Mouse (Mus musculus) G1E (cell line): ENCODE data around the gene Rwdd2a. TPM values are rescaled to one million over a fixed set of nuclear protein-coding genes. Genes with fewer than 3 reads are reported as not detected.
"Not testable (repeated sequence)": the region's sequence is repeated elsewhere in the genome, so short reads cannot be mapped to it uniquely, and the experiment has no call there.

Experiments
- ATAC-seq: 2 replicates; pipeline ENCODE4 v1.8.0; 2016; ENCODE audit warnings: mild to moderate bottlenecking; ENCODE audit not compliant: insufficient number of reproducible peaks, poor library complexity, low FRiP score, severe bottlenecking; ENCODE audit errors: extremely low read depth
- DNase-seq: peaks from one replicate; pipeline ENCODE4 v3.0.0; 2012; ENCODE audit warnings: low spot score
- H3K27me3 ChIP-seq: 2 replicates; pipeline ENCODE4 v1.6.1; 2012; ENCODE audit warnings: mild to moderate bottlenecking, low read length, inconsistent platforms; ENCODE audit not compliant: insufficient read depth
- H3K36me3 ChIP-seq: replicated peaks from 2 replicates; pipeline ENCODE3; 2012; ENCODE audit warnings: mild to moderate bottlenecking, inconsistent platforms
- H3K4me1 ChIP-seq: 2 replicates; pipeline ENCODE4 v1.6.1; 2012; ENCODE audit warnings: low read depth, low read length, inconsistent platforms, mixed read lengths; ENCODE audit not compliant: insufficient read depth
- H3K4me3 ChIP-seq: 2 replicates; pipeline ENCODE4 v1.5.1; 2012; ENCODE audit warnings: low read depth, mild to moderate bottlenecking, inconsistent platforms, low read length, moderate library complexity, mixed read lengths
- H3K9me3 ChIP-seq: replicated peaks from 2 replicates; pipeline ENCODE4 v1.6.1; 2012; ENCODE audit warnings: inconsistent platforms
- CTCF ChIP-seq: IDR thresholded peaks from 2 replicates; pipeline ENCODE4 v1.5.1; 2012; ENCODE audit warnings: low read depth, low read length, inconsistent platforms, mixed read lengths
- GATA1 ChIP-seq: IDR thresholded peaks from 2 replicates; pipeline ENCODE4 v1.6.1; 2012; ENCODE audit warnings: borderline replicate concordance, low read length, inconsistent platforms, mixed read lengths
- GATA2 ChIP-seq: IDR thresholded peaks from 2 replicates; pipeline ENCODE4 v1.6.1; 2012; ENCODE audit warnings: low read depth, low read length, inconsistent platforms, borderline replicate concordance
- POLR2AphosphoS5 ChIP-seq: IDR thresholded peaks from 2 replicates; pipeline ENCODE4 v1.6.1; 2012; ENCODE audit warnings: low read depth, low read length, inconsistent platforms; ENCODE audit not compliant: insufficient replicate concordance
- TAL1 ChIP-seq: conservative IDR thresholded peaks from 2 replicates; pipeline ENCODE4 v1.6.1; 2012; ENCODE audit warnings: low read depth, low read length, inconsistent platforms, mixed read lengths
- polyA plus RNA-seq: library from polyadenylated mRNA; stranded (reverse); fragments of >175 nt; gene quantifications from 2 replicates; pipeline ENCODE4 v1.2.3, GENCODE M21; 2012
- total RNA-seq, 2 experiments: library from RNA; stranded (forward) in 1 of 2; stranded (reverse) in 1 of 2; fragments of 200-1000 nt in 1 of 2; fragments of >200 nt in 1 of 2; fragmentation: Nextera tagmentation in 1 of 2; gene quantifications; 2 replicates each; pipeline ENCODE4 v1.2.3; 2014 to 2017

Gene Rwdd2a
- total and polyA plus RNA-seq, 3 experiments, result 0.22 to 3.8 (median 2.2) TPM

DNA sequence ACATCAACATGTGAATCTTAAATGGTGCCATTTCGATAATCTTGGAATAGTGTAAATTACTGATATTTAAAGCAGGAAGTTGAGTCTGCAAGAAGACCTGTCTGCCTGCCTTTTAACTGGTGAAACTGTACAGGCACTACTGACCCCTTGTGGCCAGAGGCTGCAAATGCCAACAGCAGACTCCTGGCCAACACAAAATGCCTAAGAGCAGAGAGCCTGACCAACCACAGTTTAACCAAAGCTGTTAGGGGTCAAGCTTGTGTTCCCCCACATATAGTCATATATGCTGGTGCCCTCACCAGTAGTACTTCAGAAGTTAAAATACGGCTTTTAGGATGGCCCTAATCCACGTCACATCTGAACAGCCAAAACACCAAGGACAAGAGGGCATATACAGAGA is 11.9 kb downstream of the Rwdd2a start:
- H3K9me3 ChIP-seq, result no peaks in the 10 kb centered on the region
- DNase-seq, result peak; percentile 40
- H3K27me3 ChIP-seq, result no peaks in the 10 kb centered on the region
- TF ChIP-seq POLR2AphosphoS5 (no peak), CTCF (peak; percentile 77)
- H3K4me1 ChIP-seq, result peaks cover 5% of the 10 kb centered on the region; the same call in 1 of the 2 replicates
- no peak overlapping the region for H3K4me3 ChIP-seq
- peaks cover 3% of the 10 kb centered on the region for H3K36me3 ChIP-seq
- peak; percentile 78 for ATAC-seq

- DNase-seq, result no peak
- no peak for ATAC-seq
- Histone ChIP-seq H3K9me3 (no peaks in the 10 kb centered on the region), H3K36me3 (peaks cover 3% of the 10 kb centered on the region), H3K27me3 (no peaks in the 10 kb centered on the region), H3K4me1 (peaks cover 5% of the 10 kb centered on the region; the same call in 1 of the 2 replicates), H3K4me3 (no peak overlapping the region)
- TF ChIP-seq GATA1, result no peak
- no peak for TF ChIP-seq CTCF
- no peak for TF ChIP-seq GATA2
- TF ChIP-seq POLR2AphosphoS5, result no peak
- TF ChIP-seq TAL1, result no peak
These were observed 15.4 kb downstream of the Rwdd2a start for GRCm38 (mm10) chr9:86587019-86587795.

GRCm38 (mm10) chr9:86592676-86593668 is 21.2 kb downstream of the Rwdd2a start:
- Histone ChIP-seq H3K4me3 (no peak overlapping the region), H3K9me3 (no peaks in the 10 kb centered on the region), H3K36me3 (peaks cover 6% of the 10 kb centered on the region), H3K4me1 (peaks cover 5% of the 10 kb centered on the region; the same call in 1 of the 2 replicates), H3K27me3 (no peaks in the 10 kb centered on the region)
- ATAC-seq, result no peak
- no peak for DNase-seq
- no peak for TF ChIP-seq GATA1
- TF ChIP-seq TAL1, result no peak
- peak; percentile 12; the same call in 1 of the 2 replicates for TF ChIP-seq CTCF
- no peak for TF ChIP-seq GATA2
- TF ChIP-seq POLR2AphosphoS5, result no peak

DNA sequence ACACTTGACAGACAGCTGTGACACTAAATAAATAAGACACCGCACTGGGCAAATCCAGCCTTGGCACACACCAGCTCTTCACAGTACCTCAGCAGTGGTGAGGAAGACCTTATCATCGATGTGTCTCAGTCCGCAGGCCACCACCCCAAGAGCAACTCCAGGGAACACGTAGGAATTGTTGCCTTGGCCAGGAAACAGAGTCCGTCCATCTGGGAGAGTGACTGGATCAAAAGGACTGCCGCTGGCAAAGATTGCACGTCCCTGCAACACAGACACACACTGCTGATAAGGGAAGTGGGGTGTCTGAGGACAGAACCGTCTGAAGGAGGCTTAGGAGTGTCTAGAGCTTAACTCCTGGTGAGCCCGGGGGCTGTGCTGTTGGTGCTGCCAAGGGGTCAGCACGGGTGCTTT is 22.6 kb downstream of the Rwdd2a start:
- H3K4me3 ChIP-seq, H3K9me3 ChIP-seq, ATAC-seq, DNase-seq, H3K27me3 ChIP-seq, H3K36me3 ChIP-seq, H3K4me1 ChIP-seq: not testable (repeated sequence)

GRCm38 (mm10) chr9:86596983-86597382 is 25.2 kb downstream of the Rwdd2a start:
- not testable (repeated sequence) for ATAC-seq, H3K4me1 ChIP-seq, H3K27me3 ChIP-seq, H3K9me3 ChIP-seq, H3K36me3 ChIP-seq, H3K4me3 ChIP-seq, DNase-seq

- no peak for ATAC-seq
- Histone ChIP-seq H3K4me1 (no peaks in the 10 kb centered on the region), H3K4me3 (no peak overlapping the region), H3K36me3 (peaks cover 2% of the 10 kb centered on the region), H3K27me3 (no peaks in the 10 kb centered on the region), H3K9me3 (no peaks in the 10 kb centered on the region)
- TF ChIP-seq GATA2, result no peak
- TF ChIP-seq CTCF, result no peak
- TF ChIP-seq POLR2AphosphoS5, result no peak
- no peak for TF ChIP-seq GATA1
- DNase-seq, result no peak
These were observed 28.0 kb downstream of the Rwdd2a start for GRCm38 (mm10) chr9:86599723-86600303.

GRCm38 (mm10) chr9:86605776-86606175 is 34.0 kb downstream of the Rwdd2a start:
- H3K4me1 ChIP-seq, result no peaks in the 10 kb centered on the region
- H3K4me3 ChIP-seq, result no peak overlapping the region
- ATAC-seq (no peak), DNase-seq (no peak)
- no peaks in the 10 kb centered on the region for H3K9me3 ChIP-seq
- H3K36me3 ChIP-seq, result no peaks in the 10 kb centered on the region
- TF ChIP-seq TAL1, result no peak
- no peak for TF ChIP-seq CTCF
- no peak for TF ChIP-seq GATA1
- TF ChIP-seq POLR2AphosphoS5, result no peak
- no peak for TF ChIP-seq GATA2
- H3K27me3 ChIP-seq, result no peaks in the 10 kb centered on the region
